Mouse (Mus musculus) gonadal fat pad, adult 2 months (tissue): Measurements from ENCODE around the gene Mus81. TPM values are rescaled to one million over a fixed set of nuclear protein-coding genes. Genes with fewer than 3 reads are reported as not detected.
"Not testable (repeated sequence)": the region's sequence is repeated elsewhere in the genome, so short reads cannot be mapped to it uniquely, and the experiment has no call there.

Experiments
- DNase-seq: peaks from one replicate; pipeline ENCODE4 v3.0.0-alpha.2; 2012; ENCODE audit warnings: low read depth
- polyA plus RNA-seq: library from polyadenylated mRNA; depleted of rRNA; stranded (reverse); fragments of >200 nt; gene quantifications from 2 replicates; pipeline ENCODE4 v1.2.3, GENCODE M21; 2012

Mus81 gene
- polyA plus RNA-seq, 1 experiment, result 85.6 TPM

DNA sequence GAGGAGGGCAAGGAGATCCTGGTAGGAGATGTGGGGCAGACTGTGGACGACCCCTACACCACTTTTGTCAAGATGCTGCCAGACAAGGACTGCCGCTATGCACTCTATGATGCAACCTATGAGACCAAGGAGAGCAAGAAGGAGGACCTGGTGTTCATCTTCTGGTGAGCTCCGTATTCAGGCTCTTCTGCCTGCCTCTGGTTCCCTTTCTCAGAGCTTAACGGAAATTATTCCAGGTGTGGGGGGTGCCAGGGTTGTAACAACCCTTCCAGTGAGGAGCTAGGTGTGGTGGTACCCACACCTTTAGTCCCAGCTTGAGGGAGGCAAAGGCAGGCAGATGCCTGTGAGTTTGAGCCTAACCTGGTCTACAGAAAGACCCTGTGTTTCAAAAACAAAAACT, 4.4 kb upstream of the Mus81 start:
- DNase-seq, result no peak

DNA sequence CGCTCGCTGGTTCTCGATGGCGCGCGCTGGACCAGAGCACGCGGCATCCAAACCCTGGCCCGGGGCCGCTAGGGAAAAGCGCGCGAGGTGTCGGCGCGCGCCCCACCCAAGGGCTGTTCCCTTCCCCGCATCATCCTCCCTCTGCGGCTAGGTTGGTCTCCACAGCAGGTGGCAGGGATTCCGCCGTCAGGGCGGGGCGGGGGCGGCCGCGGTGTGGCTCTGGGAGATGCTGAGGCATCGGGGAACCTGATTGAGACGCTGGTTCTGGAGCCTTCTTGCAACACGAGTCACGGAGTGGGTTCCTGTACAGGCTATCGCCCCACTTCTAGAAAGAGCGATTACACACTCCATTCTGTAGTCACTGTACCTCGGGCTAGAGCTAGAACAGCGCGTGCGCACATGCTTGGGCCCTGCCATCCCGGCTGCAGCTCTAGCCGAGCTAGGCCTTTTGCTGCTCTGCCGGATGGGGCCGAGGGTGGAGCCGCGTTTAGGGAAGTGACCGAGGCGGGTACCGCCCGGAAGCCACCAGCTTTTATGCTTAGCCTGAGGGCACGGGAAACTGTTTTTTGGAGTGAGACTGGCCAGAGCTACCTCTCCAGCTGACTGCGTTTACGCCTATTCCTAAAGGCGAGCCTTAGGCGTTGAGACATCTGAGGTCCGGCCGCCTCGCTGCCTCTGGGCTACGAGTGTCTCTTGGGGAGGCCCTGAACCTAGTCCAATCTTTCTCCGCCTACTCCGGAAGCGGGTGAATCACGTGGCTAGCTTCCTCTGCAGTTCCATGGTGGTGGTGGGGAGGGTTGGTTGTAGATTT, 2.9 kb upstream of the Mus81 start:
- DNase-seq, result no peak

DNA sequence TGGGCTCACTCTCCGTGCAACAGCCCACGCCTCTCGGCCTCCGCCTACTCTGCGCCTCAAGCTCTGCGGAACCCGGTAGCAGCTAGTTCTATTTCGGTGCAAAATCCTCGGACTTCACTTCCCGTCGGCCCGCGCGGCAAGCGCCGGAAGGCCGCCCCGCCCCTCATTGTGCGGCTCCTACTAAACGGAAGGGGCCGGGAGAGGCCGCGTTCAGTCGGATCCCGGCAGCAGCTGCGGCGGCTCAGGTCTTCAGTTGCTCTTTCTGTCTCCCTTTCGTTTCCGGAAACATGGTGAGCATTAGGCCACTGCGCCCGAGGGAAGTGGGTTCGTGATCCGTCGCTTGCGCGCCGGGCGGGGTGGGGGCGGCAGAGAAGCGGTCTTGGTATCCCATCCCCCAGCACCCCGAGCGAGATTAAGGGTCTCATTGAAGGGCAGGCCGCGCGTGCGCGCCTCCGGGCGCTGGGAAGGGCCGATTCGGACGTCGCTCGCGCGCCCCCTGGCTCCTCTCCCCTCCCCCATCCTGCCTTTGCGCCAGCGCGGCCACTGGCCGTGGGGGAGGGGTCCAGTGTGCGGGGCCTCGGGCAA, 2.2 kb upstream of the Mus81 start, which contains the start of gene Cfl1:
Gene Cfl1, plus strand, starts transcription at position 143 of the 585 bp plus-strand sequence.
- peak; percentile 68 for DNase-seq

DNA sequence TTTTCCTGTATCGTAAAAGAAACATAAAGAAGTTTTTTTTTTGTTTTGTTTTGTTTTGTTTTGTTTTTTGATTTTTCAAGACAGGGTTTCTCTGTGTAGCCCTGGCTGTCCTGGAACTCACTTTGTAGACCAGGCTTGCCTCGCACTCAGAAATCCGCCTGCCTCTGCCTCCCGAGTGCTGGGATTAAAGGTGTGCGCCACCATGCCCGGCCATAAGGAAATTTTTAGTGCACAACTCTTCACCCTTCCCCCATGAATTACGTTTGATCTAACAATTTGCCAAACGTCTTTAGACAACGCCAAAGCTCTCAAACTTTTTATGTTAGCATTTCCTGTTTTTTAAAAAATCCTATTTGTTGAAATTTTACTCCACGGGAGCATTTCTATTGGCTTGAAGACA, 1.5 kb upstream of the Mus81 start:
- DNase-seq, result not testable (repeated sequence)

DNA sequence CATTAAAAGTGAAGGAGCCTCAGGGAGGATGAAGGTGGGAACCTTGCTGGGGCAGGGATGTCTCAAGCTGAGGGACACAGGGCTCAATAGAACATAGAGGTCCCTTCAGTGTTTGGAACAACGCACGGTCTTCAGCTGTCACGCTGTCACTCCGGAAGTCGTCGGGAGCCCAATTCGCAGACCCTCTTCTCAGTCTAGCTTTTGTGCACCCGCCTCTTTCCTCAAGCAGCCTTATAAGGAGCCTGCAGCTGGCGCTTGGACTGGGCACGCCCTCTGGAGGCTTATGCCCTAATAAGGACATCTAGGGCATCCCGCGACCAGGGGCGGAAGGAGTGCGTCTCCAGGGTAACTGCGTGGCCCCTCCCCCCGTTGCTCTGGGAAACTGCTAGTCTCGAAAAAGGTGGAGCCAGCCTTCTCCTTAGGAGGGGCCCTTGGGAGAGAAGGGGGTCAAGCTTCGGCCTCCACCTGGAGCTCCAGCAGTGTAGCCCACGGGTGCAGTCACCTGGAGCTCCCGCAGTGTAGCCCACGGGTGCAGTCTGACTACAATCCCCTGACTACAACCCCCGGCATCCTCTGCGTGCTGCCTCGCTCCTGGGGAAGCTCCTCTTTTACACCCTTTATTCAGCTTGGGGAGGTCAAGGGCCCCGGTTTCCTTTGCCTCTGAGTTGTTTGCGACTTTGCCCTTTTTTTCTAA, 823 bp upstream of the Mus81 start:
- peak; percentile 66 for DNase-seq

DNA sequence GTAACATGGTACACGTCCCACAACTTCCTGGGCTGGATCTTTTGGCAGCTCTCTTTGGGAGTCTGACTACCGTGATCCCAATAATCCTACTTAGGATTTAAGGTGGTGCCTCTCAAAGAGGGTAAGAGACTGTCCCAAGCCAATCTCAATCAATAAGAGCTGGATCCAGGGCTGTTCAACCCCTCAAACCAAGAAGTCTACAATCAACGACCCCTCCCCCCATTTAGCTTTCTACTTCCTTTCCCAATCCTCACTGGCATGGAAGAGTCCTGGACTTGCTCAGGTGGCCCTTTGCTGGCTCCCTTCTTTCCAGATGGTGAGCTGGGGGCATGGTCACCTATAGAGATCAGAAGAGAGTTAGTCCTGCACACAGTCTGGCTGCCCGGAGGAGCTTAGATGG, 1.4 kb downstream of the Mus81 start:
- no peak for DNase-seq

DNA sequence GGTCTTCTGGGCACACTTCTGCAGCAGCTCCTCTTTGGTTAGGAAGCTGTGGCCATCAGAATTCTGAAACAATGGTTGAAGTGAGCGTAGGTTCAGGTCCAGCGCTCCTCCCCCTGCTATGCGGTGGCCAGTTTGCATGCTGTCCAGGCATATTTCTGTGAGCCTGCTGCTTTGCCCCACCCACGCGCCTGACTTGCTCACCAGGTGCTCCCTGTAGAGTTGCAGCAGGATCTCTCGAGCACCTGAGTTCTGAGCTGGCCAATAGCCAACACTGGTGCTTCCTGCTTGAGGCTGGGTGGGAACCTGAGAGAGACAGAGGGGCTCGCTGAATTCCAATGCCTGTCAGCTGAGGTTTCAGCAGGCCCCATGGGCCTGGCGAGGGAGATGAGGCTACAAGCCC, 1.9 kb downstream of the Mus81 start:
- no peak for DNase-seq

DNA sequence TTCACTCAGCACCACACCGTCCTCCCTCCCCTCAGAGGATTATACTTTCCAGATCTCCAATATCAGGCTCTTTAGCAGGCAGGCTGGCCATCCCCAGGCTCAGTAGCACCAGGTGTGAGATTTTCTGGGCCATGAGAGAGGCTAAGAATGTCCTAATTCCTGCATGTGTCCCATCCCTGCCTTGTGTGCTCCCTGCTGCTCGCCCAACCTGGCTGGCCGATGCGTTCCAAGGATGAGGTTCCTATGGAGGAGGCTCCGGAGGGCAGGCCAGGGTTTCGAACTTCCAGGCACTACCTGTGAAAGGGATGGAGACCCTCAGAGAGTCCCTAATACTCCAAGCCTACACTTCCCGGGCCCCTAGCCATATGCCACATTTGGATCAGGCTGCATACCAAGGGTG, 2.4 kb downstream of the Mus81 start:
- DNase-seq, result no peak

GRCm38 (mm10) chr19:5485371-5485770, 2.8 kb downstream of the Mus81 start:
- DNase-seq, result no peak

GRCm38 (mm10) chr19:5484496-5484895, 3.7 kb downstream of the Mus81 start:
- no peak for DNase-seq

GRCm38 (mm10) chr19:5483386-5484359, 4.5 kb downstream of the Mus81 start:
- DNase-seq, result no peak

- no peak for DNase-seq
Observed at GRCm38 (mm10) chr19:5481398-5481797, 6.8 kb downstream of the Mus81 start.

GRCm38 (mm10) chr19:5480016-5480415, 8.2 kb downstream of the Mus81 start:
- no peak for DNase-seq

GRCm38 (mm10) chr19:5477668-5478300, 10.4 kb downstream of the Mus81 start:
- no peak for DNase-seq

- DNase-seq, result no peak
Observed at GRCm38 (mm10) chr19:5477004-5477667, 11.1 kb downstream of the Mus81 start.

GRCm38 (mm10) chr19:5475069-5475714, 13.0 kb downstream of the Mus81 start:
- no peak for DNase-seq

- DNase-seq, result no peak
Observed at GRCm38 (mm10) chr19:5474281-5475068, 13.7 kb downstream of the Mus81 start.

DNA sequence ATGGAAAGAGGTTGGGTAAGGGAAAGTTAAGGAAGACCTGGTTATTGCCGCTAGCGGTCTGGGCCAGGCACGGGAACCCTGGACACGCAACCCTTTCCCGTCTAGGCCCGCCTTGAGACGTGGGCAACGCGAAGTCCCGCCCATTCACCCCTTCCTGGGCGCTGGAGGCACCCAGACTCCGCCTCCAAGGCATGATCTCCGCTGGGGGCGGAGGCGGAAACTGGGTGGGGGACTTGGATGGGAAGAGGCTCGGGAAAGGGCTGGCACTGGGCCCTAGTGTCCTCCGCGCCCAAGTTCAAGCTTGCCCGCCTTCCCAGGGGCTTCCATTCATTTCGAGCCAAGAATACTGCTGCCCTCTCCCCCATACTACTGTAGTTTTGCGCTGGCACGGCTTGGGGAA, 14.5 kb downstream of the Mus81 start, which contains the start of gene Efemp2:
Gene Efemp2, plus strand, starts transcription at position 235 of the 400 bp plus-strand sequence.
- no peak for DNase-seq

- DNase-seq, result no peak
Observed at GRCm38 (mm10) chr19:5472857-5473256, 15.3 kb downstream of the Mus81 start.
